Mouse (Mus musculus): Measurements from ENCODE around the gene Il17ra. TPM values are rescaled to one million over a fixed set of nuclear protein-coding genes. Genes with fewer than 3 reads are reported as not detected.
A peak's percentile ranks its signal among the peaks of the same experiment; 100 is the strongest.

The Il17ra gene
- polyA plus RNA-seq, 1 experiment from 2014 or later: 5.4 TPM

- Histone ChIP-seq H3K9ac (ENCODE audit: low read depth, low read length) (peak within 1 kb of the TSS; percentile 58), H3K27ac (ENCODE audit: low read depth, low read length) (no peak within 1 kb of the TSS), H3K4me3 (ENCODE audit: low read depth, low read length) (peak within 1 kb of the TSS; percentile 67), H3K4me1 (replicated peaks; ENCODE audit: control insufficient read depth, insufficient read depth, low read length) (no peaks in the 10 kb centered on the region), H3K27me3 (ENCODE audit: control insufficient read depth, insufficient read depth, low read length) (no peaks in the 10 kb centered on the region), H3K9me3 (ENCODE audit: control insufficient read depth, low read length) (no peaks in the 10 kb centered on the region), H3K36me3 (ENCODE audit: control insufficient read depth, insufficient read depth, low read length) (no peaks in the 10 kb centered on the region; the same call in 1 of the 2 replicates), H3K4me2 (replicated peaks; ENCODE audit: low read depth, low read length) (peak within 1 kb of the TSS; percentile 68)
- DNase-seq (ENCODE audit: low spot score) (peak; percentile 97), ATAC-seq (ENCODE audit: low FRiP score) (peak; percentile 98)
- WGBS: under 1% methylated on average over 73 of the region's 75 CpGs
Observed at GRCm38 (mm10) chr6:120531020-120531965, 68.2 kb downstream of the Il17ra start, which contains the start of gene Hdhd5. Hdhd5 (minus strand) TSS chr6:120531319.

DNA sequence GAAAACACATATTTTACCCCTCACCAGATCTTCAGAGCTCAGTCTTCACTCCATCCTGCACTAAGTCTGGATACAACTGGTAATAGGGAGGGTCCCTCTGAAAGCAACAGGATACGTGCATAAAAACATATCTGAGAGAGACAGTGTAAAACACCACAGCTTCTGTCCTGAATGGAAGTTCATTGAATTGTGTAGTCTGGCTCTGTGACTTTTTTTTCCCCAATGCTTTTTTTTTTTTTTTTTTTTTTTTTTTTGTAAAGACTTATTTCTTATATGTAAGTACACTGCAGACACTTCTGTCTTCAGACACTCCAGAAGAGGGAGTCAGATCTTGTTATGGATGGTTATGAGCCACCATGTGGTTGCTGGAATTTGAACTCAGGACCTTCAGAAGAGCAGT, 69.5 kb downstream of the Il17ra start:
- no peak overlapping the region for H3K9ac ChIP-seq (ENCODE audit: low read depth, low read length)
- no peaks in the 10 kb centered on the region for H3K27me3 ChIP-seq (ENCODE audit: control insufficient read depth, insufficient read depth, low read length)
- H3K4me3 ChIP-seq (ENCODE audit: low read depth, low read length): no peak overlapping the region
- H3K4me1 ChIP-seq (replicated peaks; ENCODE audit: control insufficient read depth, insufficient read depth, low read length): no peaks in the 10 kb centered on the region
- no peak overlapping the region for H3K4me2 ChIP-seq (replicated peaks; ENCODE audit: low read depth, low read length)
- H3K36me3 ChIP-seq (ENCODE audit: control insufficient read depth, insufficient read depth, low read length): no peaks in the 10 kb centered on the region; the same call in 1 of the 2 replicates
- 73% methylated on average over 1 of the region's 1 CpGs for WGBS
- ATAC-seq (ENCODE audit: low FRiP score) (no peak), DNase-seq (ENCODE audit: low spot score) (no peak)
- no peak overlapping the region for H3K27ac ChIP-seq (ENCODE audit: low read depth, low read length)
- H3K9me3 ChIP-seq (ENCODE audit: control insufficient read depth, low read length): no peaks in the 10 kb centered on the region

DNA sequence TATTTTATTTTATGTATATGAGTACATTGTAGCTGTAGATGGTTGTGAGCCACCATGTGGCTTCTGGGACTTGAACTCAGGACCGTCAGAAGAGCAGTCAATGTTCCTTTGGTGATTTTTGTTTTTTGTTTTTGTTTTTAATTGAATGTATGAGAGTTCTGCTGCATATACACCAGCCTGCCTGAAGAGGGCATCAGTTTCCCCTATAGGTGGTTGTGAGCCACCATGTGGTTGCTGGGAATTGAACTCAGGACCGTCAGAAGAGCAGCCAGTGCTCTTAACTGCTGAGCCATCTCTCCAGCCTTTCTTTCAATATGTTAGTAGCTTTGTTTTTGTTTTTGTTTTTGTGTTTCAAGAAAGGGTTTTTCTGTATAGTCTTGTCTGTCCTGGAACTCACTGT, 73.3 kb downstream of the Il17ra start:
- no peak overlapping the region for H3K9ac ChIP-seq (ENCODE audit: low read depth, low read length)
- H3K4me1 ChIP-seq (replicated peaks; ENCODE audit: control insufficient read depth, insufficient read depth, low read length): peaks cover 3% of the 10 kb centered on the region; the same call in 1 of the 2 replicates
- H3K4me2 ChIP-seq (replicated peaks; ENCODE audit: low read depth, low read length): no peak overlapping the region
- no peaks in the 10 kb centered on the region for H3K27me3 ChIP-seq (ENCODE audit: control insufficient read depth, insufficient read depth, low read length)
- H3K4me3 ChIP-seq (ENCODE audit: low read depth, low read length): no peak overlapping the region
- no peak for DNase-seq (ENCODE audit: low spot score)
- no peak overlapping the region for H3K27ac ChIP-seq (ENCODE audit: low read depth, low read length)
- no peaks in the 10 kb centered on the region for H3K36me3 ChIP-seq (ENCODE audit: control insufficient read depth, insufficient read depth, low read length)
- ATAC-seq (ENCODE audit: low FRiP score): no peak
- no peaks in the 10 kb centered on the region for H3K9me3 ChIP-seq (ENCODE audit: control insufficient read depth, low read length)
- 81% methylated on average over 2 of the region's 2 CpGs for WGBS

Other genes starting within 250 kb of the Il17ra start
- gene D330020A13Rik, start 168.9 kb upstream of the Il17ra start, polyA plus RNA-seq (2014; fragmentation: Nextera tagmentation; extraction: Ambion mirVana): 0.15 TPM in 1 of 2 replicates, not detected in the other
- gene B4galnt3, start 168.7 kb upstream of the Il17ra start, polyA plus RNA-seq (2014; fragmentation: Nextera tagmentation; extraction: Ambion mirVana): not detected in 2 replicates
- 57.4 and 63.1 TPM in 2 replicates for gene Kdm5a, start 99.1 kb upstream of the Il17ra start, polyA plus RNA-seq (2014; fragmentation: Nextera tagmentation; extraction: Ambion mirVana)
- gene Ccdc77, start 98.9 kb upstream of the Il17ra start, polyA plus RNA-seq (2014; fragmentation: Nextera tagmentation; extraction: Ambion mirVana): 24.7 and 24.8 TPM in 2 replicates
- 1.0 and 1.8 TPM in 2 replicates for gene Tmem121b, start 30.6 kb downstream of the Il17ra start, polyA plus RNA-seq (2014; fragmentation: Nextera tagmentation; extraction: Ambion mirVana)
- 12.9 and 13.8 TPM in 2 replicates for gene Hdhd5, start 68.1 kb downstream of the Il17ra start, polyA plus RNA-seq (2014; fragmentation: Nextera tagmentation; extraction: Ambion mirVana)
- 18.8 and 27.7 TPM in 2 replicates for gene Cecr2, start 203.1 kb downstream of the Il17ra start, polyA plus RNA-seq (2014; fragmentation: Nextera tagmentation; extraction: Ambion mirVana)